Mouse (Mus musculus): ENCODE data around the gene Bahcc1. TPM values are rescaled to one million over a fixed set of nuclear protein-coding genes. Genes with fewer than 3 reads are reported as not detected.

Gene Bahcc1
- total RNA-seq, 1 experiment = 11.7 TPM

DNA sequence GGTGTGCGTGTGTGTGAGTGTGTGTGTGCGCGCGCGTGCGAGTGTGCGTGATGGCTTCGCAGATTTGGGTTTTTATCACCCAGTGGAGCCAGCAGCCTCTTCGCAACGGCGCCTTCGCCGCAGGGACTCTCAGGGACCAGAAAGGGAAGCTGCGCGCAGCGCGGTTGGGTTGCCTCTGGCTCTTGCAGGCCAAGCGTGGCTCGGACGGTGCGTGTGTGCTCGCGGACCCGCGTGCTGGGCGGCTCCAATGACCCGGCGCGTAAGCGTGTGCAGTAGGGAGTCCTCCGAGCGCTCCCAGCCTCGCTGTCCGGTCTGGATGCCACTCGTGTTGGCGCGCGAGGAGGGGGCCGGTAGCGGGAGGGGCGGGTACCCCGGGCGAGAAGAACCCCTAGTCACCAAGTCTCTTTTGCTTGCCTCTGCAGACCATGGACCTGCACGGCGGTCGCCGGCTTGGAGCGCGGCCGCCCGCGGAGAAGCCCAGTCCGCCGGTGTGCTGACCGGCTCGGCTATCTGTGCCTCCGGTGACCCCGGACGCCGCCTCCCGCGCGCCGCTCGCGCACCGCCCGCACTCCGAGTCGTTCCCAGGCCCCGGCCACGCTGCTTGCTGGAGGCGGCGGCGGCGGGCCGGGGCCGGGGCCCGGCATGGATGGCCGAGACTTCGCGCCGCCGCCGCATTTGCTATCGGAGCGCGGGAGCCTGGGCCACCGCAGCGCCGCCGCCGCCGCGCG, 3.9 kb downstream of the Bahcc1 start:
- Histone ChIP-seq H3K9me3 (ENCODE audit: control insufficient read depth, insufficient read depth, low read depth, low read length) (no peaks in the 10 kb centered on the region), H3K4me1 (ENCODE audit: control insufficient read depth in 2 of 2, insufficient read depth in 2 of 2, low read length in 2 of 2, poor library complexity in 1 of 2) (peaks cover 7 to 12% of the 10 kb centered on the region in 2 experiments; a peak in 3 of 4 replicates), H3K36me3 (ENCODE audit: control insufficient read depth, insufficient read depth, low read length, poor library complexity, severe bottlenecking) (no peaks in the 10 kb centered on the region), H3K4me3 (ENCODE audit: insufficient read depth in 1 of 2, low read depth in 1 of 2, low read length in 2 of 2, poor library complexity in 1 of 2, severe bottlenecking in 1 of 2) (peak overlapping the region; percentile 72 to 79), H3K9ac (ENCODE audit: insufficient read depth, low read depth, low read length, poor library complexity, severe bottlenecking) (peak overlapping the region; percentile 63), H3K27ac (ENCODE audit: insufficient read depth, low read depth, low read length, poor library complexity, severe bottlenecking) (no peak overlapping the region)
- no peak for DNase-seq (ENCODE audit: low read depth, low spot score)
- TF ChIP-seq MAFK (IDR thresholded peaks at IDR 0.05; ENCODE audit: insufficient read depth, low read depth, low read length) = no peak
- no peak for TF ChIP-seq ZNF384 (IDR thresholded peaks at IDR 0.05; ENCODE audit: low read depth, low read length)
- TF ChIP-seq CHD2 (IDR thresholded peaks at IDR 0.05; ENCODE audit: low read depth, low read length) = no peak
- no peak for TF ChIP-seq HCFC1 (IDR thresholded peaks at IDR 0.05; ENCODE audit: borderline replicate concordance, insufficient read depth, low read length)
- no peak for TF ChIP-seq ZC3H11A (IDR thresholded peaks at IDR 0.05; ENCODE audit: borderline replicate concordance, low read depth, low read length)
- in situ Hi-C loops (cut with MboI; ENCODE audit: low sequenced_read_pairs in 2 of 2, unreplicated experiment in 2 of 2) = loop anchor here (10.0 to 25.0 kb wide), 2 partner anchors 1149 to 1182 kb away; partner anchors contain the start of gene Cbx4 (in 1 of the 2)

DNA sequence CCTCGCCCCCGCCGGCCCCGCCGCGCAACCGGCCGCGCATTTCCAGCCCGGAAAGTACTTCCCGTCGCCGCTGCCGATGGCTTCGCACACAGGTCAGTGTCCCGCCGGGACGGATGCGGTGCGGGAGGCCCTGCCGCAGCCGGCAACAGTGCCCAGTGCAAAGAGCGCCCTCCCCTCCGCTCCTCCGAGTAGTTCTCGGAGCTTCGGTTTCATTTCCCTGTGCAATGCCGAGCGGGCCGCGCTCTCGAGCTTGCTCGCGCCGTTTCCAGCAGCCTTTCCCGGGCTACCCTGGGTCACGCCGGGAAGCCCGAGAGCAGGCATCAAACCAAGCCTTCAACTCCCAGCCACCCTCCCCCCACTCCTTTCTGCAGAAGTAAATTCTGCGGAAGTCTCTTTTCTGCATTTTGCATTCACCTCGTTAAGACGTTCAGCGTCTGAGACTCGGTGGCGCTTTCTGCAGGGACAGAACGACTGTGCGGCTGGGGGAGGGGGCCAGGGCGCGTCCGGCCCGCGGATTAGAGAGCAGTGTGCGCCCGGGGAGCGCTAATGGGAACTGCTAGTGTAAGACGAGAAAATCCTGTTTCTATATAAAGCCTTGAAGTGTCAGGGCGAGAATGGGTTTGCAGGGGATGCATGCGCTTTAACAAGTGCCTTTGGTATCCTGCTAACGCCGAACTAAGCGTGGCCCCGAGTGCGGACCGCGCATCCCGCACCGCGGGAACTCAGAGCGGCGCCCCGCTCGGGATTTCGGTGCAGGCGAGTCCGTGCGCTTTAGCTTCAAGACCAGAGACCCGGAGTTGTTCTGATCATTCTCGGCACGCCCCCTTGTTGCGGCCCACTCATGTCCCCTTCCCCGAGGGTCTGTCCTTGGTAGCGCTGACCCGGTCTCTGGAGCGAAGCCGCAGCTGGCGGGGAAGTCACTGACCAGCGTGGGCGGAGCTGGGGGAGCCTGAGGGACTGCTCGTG, 4.7 kb downstream of the Bahcc1 start:
- DNase-seq (ENCODE audit: low read depth, low spot score) = no peak
- peaks cover 4 to 12% of the 10 kb centered on the region in 2 experiments; a peak in 3 of 4 replicates for H3K4me1 ChIP-seq (ENCODE audit: control insufficient read depth in 2 of 2, insufficient read depth in 2 of 2, low read length in 2 of 2, poor library complexity in 1 of 2)
- no peaks in the 10 kb centered on the region for H3K36me3 ChIP-seq (ENCODE audit: control insufficient read depth, insufficient read depth, low read length, poor library complexity, severe bottlenecking)

GRCm38 (mm10) chr11:120238306-120238705, 5.6 kb downstream of the Bahcc1 start:
- H3K9me3 ChIP-seq (ENCODE audit: control insufficient read depth, insufficient read depth, low read depth, low read length) = no peaks in the 10 kb centered on the region
- no peaks in the 10 kb centered on the region; the same call in 1 of the 2 replicates for H3K36me3 ChIP-seq (ENCODE audit: control insufficient read depth, insufficient read depth, low read length, poor library complexity, severe bottlenecking)
- peaks cover 4 to 12% of the 10 kb centered on the region in 2 experiments; a peak in 3 of 4 replicates for H3K4me1 ChIP-seq (ENCODE audit: control insufficient read depth in 2 of 2, insufficient read depth in 2 of 2, low read length in 2 of 2, poor library complexity in 1 of 2)
- in situ Hi-C loops (cut with MboI; ENCODE audit: low sequenced_read_pairs in 2 of 2, unreplicated experiment in 2 of 2) = loop anchor here (10.0 to 25.0 kb wide), 2 partner anchors 1151 to 1184 kb away; partner anchors contain the start of gene Cbx4 (in 1 of the 2)
- TF ChIP-seq MAFK (IDR thresholded peaks at IDR 0.05; ENCODE audit: insufficient read depth, low read depth, low read length) (no peak), CHD2 (IDR thresholded peaks at IDR 0.05; ENCODE audit: low read depth, low read length) (no peak), HCFC1 (IDR thresholded peaks at IDR 0.05; ENCODE audit: borderline replicate concordance, insufficient read depth, low read length) (no peak), ZNF384 (IDR thresholded peaks at IDR 0.05; ENCODE audit: low read depth, low read length) (no peak), ZC3H11A (IDR thresholded peaks at IDR 0.05; ENCODE audit: borderline replicate concordance, low read depth, low read length) (no peak)
- H3K27ac ChIP-seq (ENCODE audit: insufficient read depth, low read depth, low read length, poor library complexity, severe bottlenecking) = no peak overlapping the region
- H3K9ac ChIP-seq (ENCODE audit: insufficient read depth, low read depth, low read length, poor library complexity, severe bottlenecking) = no peak overlapping the region
- H3K4me3 ChIP-seq (ENCODE audit: insufficient read depth in 1 of 2, low read depth in 1 of 2, low read length in 2 of 2, poor library complexity in 1 of 2, severe bottlenecking in 1 of 2) = no peak overlapping the region
- DNase-seq (ENCODE audit: low read depth, low spot score) = no peak

More for the DNA sequence above, 4.7 kb downstream of the Bahcc1 start:
- no peak overlapping the region for H3K27ac ChIP-seq (ENCODE audit: insufficient read depth, low read depth, low read length, poor library complexity, severe bottlenecking)
- peak overlapping the region; percentile 63 for H3K9ac ChIP-seq (ENCODE audit: insufficient read depth, low read depth, low read length, poor library complexity, severe bottlenecking)
- TF ChIP-seq HCFC1 (IDR thresholded peaks at IDR 0.05; ENCODE audit: borderline replicate concordance, insufficient read depth, low read length) (no peak), ZC3H11A (IDR thresholded peaks at IDR 0.05; ENCODE audit: borderline replicate concordance, low read depth, low read length) (no peak), MAFK (IDR thresholded peaks at IDR 0.05; ENCODE audit: insufficient read depth, low read depth, low read length) (no peak), CHD2 (IDR thresholded peaks at IDR 0.05; ENCODE audit: low read depth, low read length) (no peak)
- in situ Hi-C loops (cut with MboI; ENCODE audit: low sequenced_read_pairs in 2 of 2, unreplicated experiment in 2 of 2) = loop anchor here (10.0 to 25.0 kb wide), 2 partner anchors 1150 to 1183 kb away; partner anchors contain the start of gene Cbx4 (in 1 of the 2)
- H3K4me3 ChIP-seq (ENCODE audit: insufficient read depth in 1 of 2, low read depth in 1 of 2, low read length in 2 of 2, poor library complexity in 1 of 2, severe bottlenecking in 1 of 2) = peak overlapping the region; percentile 53 to 72
- no peaks in the 10 kb centered on the region for H3K9me3 ChIP-seq (ENCODE audit: control insufficient read depth, insufficient read depth, low read depth, low read length)

DNA sequence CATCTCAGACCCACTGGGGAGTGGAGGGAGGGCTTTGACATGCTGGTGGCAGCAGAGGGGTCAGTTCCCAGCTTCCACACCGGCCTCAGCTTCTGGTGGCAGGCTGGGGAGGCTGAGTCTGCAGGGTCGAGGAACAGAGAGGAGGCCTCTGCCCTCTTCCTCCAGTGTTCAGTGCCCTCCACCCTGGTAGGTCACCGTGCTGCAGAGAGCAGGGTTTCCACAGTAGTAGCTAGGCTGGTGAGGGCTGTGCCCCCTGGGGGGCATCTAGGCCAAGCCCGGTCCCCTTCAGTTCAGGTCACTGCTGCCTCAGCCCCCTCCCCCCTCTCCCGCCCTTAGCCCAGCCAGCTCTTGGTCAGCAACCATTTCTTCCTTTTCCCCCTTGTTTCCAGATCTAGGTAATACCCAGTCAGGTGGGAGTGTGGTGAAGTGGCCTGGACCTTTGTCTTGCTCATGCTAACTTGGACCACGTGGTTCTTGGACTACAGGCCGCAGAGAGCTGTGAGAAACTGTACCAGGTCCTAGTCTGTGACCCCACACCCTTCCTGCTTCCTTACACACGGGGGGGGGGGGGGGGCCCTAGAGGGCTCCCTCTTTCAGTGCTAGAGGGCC, 6.1 kb downstream of the Bahcc1 start:
- Histone ChIP-seq H3K4me3 (ENCODE audit: insufficient read depth in 1 of 2, low read depth in 1 of 2, low read length in 2 of 2, poor library complexity in 1 of 2, severe bottlenecking in 1 of 2) (no peak overlapping the region; a peak in 1 of 4 replicates), H3K27ac (ENCODE audit: insufficient read depth, low read depth, low read length, poor library complexity, severe bottlenecking) (peak overlapping the region; percentile 87), H3K9ac (ENCODE audit: insufficient read depth, low read depth, low read length, poor library complexity, severe bottlenecking) (no peak overlapping the region), H3K4me1 (ENCODE audit: control insufficient read depth in 2 of 2, insufficient read depth in 2 of 2, low read length in 2 of 2, poor library complexity in 1 of 2) (peaks cover 4 to 14% of the 10 kb centered on the region in 2 experiments; a peak in 3 of 4 replicates), H3K36me3 (ENCODE audit: control insufficient read depth, insufficient read depth, low read length, poor library complexity, severe bottlenecking) (no peaks in the 10 kb centered on the region; the same call in 1 of the 2 replicates), H3K9me3 (ENCODE audit: control insufficient read depth, insufficient read depth, low read depth, low read length) (no peaks in the 10 kb centered on the region)
- in situ Hi-C loops (cut with MboI; ENCODE audit: low sequenced_read_pairs in 2 of 2, unreplicated experiment in 2 of 2) = loop anchor here (10.0 to 25.0 kb wide), 2 partner anchors 1152 to 1184 kb away; partner anchors contain the start of gene Cbx4 (in 1 of the 2)
- DNase-seq (ENCODE audit: low read depth, low spot score) = no peak
- no peak for TF ChIP-seq HCFC1 (IDR thresholded peaks at IDR 0.05; ENCODE audit: borderline replicate concordance, insufficient read depth, low read length)

Data from ES-E14 (cell line).